Mouse (Mus musculus) kidney, postnatal 10 days (tissue): ENCODE measurements around the gene Zbtb32.

Experiments used
- DNase-seq: peaks from one replicate; pipeline ENCODE4 v3.0.0; 2021; ENCODE audit warnings: mixed read lengths

Zbtb32 gene

DNA sequence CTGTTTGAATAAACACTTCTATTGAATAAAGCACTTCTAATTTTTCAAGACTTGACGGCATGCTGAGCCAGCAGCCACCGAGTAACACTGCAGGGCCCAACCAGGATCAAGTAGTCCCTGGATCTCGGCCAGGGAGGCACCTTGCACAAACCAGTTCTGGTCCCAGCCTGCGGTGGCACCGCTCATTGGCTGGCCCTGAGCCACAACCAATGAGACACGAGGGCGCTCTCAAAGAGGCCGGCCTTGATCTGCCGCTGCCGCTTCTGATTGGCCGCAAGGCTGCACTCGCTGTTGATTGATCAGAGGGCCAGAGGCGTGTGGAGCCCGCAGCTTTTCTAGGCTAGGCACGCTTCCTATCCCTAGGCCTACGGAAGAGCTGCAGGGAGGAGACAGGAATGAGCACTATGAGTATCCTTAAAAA, 1.2 kb upstream of the Zbtb32 start:
- DNase-seq, result peak; percentile 96

GRCm38 (mm10) chr7:30596811-30597210, 1.9 kb downstream of the Zbtb32 start:
- DNase-seq, result no peak

DNA sequence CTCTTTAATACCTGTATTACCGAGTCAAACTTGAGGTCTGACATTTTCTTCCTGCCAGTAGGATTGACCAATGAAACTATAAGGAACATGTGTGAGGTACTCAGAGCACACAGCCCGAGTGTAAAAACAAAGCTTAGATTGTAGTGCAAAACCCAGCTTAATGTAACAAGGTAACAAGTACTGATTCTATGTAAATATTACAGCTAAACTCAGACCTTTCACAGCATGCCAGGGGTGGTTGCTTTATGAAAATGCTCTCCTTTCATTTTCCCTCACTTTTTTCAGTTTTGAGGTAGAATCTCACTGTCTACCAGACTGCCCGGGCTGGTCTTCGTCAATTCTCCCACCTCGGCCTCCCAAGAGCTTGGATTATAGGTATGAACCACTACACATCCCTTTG, 2.6 kb downstream of the Zbtb32 start:
- no peak for DNase-seq

DNA sequence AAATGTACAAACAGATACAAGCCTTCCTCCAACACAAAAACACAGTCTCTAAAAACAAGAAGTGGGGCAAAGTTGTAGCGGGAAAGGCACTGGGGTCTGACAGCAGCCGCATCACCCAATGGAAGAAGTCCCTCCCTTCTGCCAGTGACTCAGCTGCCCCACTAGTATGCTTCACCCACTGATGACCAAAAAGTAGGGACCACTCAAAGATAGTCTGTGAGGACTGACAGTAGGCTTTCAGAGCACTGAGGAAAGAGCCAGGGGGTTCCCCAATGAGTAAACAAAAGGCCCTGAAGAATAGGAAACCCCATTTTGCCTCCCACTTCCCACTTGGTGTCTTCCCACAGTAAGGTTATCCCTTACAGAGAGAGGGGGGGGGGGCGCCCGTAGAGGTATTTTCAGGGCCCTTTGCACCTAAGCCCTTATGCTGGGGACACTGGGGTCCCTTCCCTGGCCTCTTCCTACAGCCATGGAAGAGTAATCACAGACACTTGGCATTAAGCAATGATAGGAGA, 4.1 kb downstream of the Zbtb32 start:
- DNase-seq, result no peak

GRCm38 (mm10) chr7:30593579-30594509, 4.9 kb downstream of the Zbtb32 start:
- no peak for DNase-seq

DNA sequence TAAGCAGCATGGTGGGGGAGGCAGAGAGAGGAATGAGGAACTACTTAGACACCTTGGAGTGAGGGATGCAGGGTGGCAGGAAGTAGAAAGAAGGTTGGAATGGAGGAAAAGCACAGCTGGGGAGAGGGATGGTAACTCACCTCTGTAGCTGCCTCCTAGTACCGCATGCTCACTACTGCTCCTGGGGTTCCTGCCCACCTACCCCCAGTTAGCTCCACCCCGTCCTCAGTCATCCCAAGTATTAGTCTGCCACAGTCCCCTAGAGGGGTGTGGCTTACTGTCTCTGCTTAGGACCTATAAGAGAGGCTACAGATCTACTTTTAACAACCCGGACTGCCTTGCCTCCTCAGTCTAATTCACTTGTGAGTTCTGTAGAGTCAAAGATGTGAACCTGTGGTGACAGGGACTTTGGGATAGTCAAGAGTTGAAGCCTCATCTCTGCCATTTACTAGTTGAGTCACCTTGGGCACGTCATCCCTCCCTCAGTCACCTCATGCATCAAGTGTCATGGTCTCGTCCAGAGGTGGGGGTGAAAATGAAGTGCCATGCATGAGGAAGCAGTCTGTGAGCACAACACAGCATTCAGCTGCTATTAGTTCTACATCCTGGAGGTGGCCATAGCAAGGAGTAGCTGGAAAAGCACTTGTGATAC, 5.8 kb downstream of the Zbtb32 start:
- no peak for DNase-seq

GRCm38 (mm10) chr7:30591605-30591951, 7.1 kb downstream of the Zbtb32 start:
- no peak for DNase-seq

GRCm38 (mm10) chr7:30590927-30591604, 7.6 kb downstream of the Zbtb32 start:
- no peak for DNase-seq

DNA sequence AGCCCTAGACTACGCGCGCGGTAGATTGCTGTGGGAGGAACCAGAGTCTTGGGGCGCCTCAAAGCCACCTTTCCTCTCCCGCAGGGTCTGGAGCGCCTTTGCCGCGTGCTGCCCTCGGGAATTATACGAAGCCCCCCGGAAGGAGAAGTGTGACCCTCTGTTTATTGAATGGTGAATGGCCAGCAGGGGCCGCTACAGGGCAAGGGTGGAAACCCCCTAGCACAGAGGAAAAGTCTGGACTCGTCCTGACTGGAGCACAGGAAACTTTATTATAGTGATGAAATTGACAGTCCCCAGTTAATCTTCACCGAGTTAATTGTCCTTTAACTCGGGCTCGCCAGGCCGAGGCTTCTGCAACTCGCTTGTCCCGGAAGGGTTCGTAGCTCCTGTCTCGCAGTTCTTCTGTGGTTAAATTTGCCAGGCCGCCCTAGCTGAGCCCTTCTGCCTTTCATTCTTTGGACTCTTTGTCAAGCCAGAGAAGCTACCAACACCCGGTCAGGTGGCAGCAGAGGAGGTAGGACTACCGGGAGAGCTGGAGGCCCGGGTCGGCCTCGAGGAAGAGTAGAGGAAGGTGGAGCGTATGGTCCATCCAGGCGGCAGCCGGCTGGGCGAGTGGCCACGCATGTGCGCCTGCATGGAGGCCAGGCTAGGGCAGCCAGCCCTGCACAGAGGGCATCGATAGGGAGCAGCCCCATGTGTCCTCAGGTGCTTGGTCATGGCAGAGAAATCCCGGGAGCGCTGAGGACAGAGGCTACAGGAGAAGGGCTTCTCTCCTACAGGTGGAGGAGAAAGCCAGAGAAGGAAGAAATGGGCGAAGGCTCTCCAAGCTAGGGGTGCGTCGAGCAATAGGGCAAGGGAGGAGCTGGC, 9.0 kb downstream of the Zbtb32 start:
- peak; percentile 94 for DNase-seq

DNA sequence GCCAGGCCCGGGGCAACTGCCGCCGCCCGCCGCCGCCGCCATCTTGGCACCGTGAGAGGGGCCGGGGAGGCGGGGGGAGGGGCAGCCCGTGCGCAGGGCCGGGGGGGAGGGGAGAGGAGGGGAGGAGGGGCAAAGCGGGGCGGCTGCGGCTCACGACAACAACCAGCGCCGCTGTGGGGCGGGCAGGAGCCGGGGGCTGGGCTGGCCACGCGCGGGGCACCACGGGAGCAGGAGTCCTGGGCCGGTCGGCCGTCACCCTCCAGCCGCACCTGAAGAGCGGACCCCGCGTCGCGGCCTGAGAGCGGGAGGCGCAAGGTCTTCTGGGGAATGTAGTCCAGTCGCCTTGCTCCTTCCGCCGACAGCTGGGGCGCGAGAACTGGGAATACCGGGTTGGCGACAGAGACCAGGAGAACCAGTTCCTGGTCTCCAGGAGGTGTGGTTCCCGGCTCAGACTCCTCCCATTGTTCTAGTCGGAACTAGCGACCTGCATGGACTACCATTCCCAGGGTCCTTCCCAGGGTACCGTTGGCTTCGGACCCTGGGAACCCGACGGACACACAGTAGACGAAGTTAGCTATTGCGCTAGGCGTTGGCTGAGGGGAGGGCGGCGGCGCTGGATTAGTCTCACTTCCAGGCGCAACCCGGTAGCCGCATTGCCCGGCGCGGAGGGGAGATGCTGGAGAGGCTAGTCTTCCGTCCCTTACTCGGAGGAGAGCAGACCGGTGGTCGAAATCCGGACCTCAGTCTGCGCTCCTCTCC, 9.9 kb downstream of the Zbtb32 start, which contains the start of gene Kmt2b:
Gene Kmt2b (minus strand): TSS at position 51 of the 759 bp plus-strand sequence.
- peak; percentile 97 for DNase-seq

- DNase-seq, result peak; percentile 65
These were observed 10.7 kb downstream of the Zbtb32 start for GRCm38 (mm10) chr7:30587842-30588667.

DNA sequence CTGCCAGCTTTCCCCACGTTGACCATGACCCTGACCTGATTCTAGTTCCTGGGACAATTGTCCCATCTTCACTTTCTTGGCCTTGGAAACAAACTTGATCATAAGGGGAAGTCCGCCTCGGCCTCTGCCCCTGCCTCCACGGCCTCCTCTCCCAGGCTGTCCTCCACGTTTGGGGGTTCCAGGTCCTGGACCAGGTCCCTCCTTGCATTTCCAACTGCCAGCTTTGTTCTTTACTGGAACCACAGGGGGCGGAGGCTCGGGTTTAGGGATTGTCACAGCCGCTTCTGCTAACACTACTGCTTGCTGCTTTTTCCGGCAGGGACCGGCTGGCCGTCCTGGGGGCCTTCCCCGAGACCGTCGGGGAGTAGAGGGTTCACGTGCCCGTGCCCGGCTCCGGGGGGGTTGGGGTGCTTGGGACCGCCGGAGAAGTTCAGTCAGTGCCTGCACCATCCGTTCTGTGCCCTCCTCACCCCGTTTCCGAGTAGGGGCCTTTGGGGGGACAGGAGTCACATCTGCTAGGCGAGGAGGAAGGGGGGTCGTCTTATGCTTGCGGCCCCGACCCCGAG, 12.2 kb downstream of the Zbtb32 start:
- no peak for DNase-seq

DNA sequence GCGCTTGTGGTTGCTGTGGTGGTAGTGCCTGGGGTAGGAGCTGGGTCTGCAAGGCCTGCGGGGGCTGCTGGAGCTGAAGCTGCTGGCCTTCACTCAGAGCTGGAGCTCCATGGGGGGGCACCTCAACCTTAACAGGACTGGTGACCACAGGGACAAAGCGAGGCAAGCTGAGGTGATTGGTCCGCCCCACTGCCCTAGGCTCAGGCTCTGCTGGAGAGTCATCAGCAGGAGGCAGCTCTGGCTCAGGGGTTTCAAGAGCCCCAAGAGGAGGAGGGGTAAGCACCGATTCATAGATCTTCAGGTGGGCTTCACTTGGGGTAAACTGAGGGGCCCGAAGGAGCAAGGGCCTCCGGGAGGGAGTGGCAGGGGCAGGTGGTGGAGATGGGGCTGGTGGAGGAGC, 13.5 kb downstream of the Zbtb32 start:
- DNase-seq, result no peak

DNA sequence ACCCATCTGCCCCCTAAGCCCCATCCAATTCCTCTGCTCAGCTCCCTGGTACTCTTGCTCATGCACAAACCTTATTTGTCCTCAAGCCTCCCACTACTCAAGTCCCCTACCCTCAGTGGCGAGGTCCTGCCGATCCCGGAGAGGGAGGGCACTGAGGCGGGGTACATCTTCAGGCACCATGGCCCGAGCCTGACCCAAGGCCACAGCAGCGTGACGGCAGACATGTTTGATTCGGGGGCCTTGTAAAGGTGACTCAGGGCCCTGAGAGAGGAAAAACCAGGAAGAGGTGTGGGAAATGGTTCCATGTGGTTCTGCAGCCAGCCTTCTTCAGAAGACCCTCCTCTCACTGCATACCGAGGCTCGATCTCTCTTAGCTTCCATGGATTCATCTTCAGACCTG, 14.4 kb downstream of the Zbtb32 start:
- no peak for DNase-seq

DNA sequence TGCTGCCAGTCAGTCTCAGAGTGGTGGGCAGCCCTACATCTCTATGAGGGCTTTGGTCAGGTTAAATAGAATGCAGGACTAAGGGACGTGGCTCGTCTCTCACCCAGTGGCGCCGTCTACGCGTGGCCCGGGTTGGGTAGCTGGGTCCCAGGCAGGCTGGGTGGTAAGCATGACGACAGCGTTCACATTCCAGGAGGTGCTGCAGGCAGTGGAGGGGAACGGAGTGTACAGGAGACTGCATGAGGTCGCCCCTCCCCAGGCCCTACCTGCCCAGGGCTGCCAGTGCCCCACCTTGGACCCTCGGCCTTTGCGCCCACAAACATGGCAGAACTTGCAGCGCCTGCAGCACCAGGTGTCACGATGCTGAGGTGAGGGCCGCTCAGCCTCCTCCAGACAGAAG, 17.2 kb downstream of the Zbtb32 start:
- DNase-seq, result no peak

- no peak for DNase-seq
These were observed 18.8 kb downstream of the Zbtb32 start for GRCm38 (mm10) chr7:30579950-30580349.

DNA sequence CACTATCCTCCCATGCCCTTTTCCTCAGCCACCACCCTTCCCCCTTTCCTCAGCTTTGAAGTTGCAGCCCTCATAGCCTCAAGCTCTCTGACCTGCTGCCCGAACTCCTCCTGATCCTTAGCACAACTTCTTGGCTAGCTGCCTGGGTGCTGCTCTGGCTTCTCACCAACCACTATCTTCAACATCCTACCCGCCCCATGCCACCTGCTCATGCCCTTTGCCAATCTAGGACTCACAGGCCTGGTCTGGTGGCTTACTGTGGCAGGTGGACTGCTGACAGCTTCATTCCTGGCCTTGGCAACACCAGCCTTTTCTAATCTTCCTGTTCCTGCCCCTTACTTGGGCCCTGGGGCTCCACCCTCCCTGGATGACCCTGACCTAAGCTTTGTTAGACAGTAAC, 25.7 kb downstream of the Zbtb32 start:
- DNase-seq, result peak; percentile 61

GRCm38 (mm10) chr7:30572389-30572788, 26.3 kb downstream of the Zbtb32 start:
- DNase-seq, result no peak

DNA sequence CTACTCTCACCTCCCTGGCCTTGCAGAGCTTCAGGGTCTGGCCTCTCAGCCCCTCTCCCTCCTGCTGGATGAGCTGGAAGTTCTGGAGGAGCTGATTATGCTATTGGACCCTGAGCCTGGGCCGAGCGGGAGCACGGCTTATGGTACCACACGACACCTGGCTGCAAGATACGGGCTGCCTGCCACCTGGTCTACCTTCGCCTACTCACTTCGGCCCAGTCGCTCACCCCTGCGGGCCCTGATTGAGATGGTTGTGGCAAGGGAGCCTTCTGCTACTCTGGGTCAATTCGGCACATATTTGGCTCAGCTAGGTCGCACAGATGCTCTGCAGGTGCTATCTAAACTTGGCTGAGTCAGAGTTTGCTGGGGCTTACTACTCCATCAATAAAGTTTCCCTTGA, 31.2 kb downstream of the Zbtb32 start:
- no peak for DNase-seq

- DNase-seq, result peak; percentile 65
These were observed 32.7 kb downstream of the Zbtb32 start for GRCm38 (mm10) chr7:30566033-30566432.
